Mouse (Mus musculus) megakaryocyte, embryonic 14.5 days (primary cell): Measurements from ENCODE around the gene Olfr146. TPM values are rescaled to one million over a fixed set of nuclear protein-coding genes. Genes with fewer than 3 reads are reported as not detected.

Experiments
- H3K27me3 ChIP-seq: replicated peaks from 2 replicates; pipeline ENCODE3; 2012; ENCODE audit warnings: inconsistent platforms
- H3K36me3 ChIP-seq: replicated peaks from 2 replicates; pipeline ENCODE3; 2012; ENCODE audit warnings: low read length, inconsistent platforms, mixed read lengths
- H3K4me1 ChIP-seq: 2 replicates; pipeline ENCODE4 v1.6.1; 2012; ENCODE audit warnings: inconsistent platforms
- H3K4me3 ChIP-seq: replicated peaks from 2 replicates; pipeline ENCODE3; 2012; ENCODE audit warnings: moderate library complexity, mild to moderate bottlenecking, inconsistent platforms
- H3K9me3 ChIP-seq: 2 replicates; pipeline ENCODE4 v1.6.1; 2012; ENCODE audit warnings: inconsistent platforms
- FLI1 ChIP-seq: IDR thresholded peaks from 2 replicates; pipeline ENCODE4 v1.6.1; 2012; ENCODE audit warnings: low read length, inconsistent platforms, mixed read lengths
- GATA1 ChIP-seq: IDR thresholded peaks from 3 replicates; pipeline ENCODE4 v1.6.1; 2012; ENCODE audit warnings: mixed read lengths, low read length, inconsistent platforms, borderline replicate concordance
- polyA plus RNA-seq: library from polyadenylated mRNA; stranded (reverse); fragments of >175 nt; gene quantifications from 2 replicates; pipeline ENCODE4 v1.2.3, GENCODE M21; 2012; ENCODE audit warnings: low replicate concordance; ENCODE audit not compliant: insufficient read depth

The Olfr146 gene
- polyA plus RNA-seq = not detected in 2 replicates

DNA sequence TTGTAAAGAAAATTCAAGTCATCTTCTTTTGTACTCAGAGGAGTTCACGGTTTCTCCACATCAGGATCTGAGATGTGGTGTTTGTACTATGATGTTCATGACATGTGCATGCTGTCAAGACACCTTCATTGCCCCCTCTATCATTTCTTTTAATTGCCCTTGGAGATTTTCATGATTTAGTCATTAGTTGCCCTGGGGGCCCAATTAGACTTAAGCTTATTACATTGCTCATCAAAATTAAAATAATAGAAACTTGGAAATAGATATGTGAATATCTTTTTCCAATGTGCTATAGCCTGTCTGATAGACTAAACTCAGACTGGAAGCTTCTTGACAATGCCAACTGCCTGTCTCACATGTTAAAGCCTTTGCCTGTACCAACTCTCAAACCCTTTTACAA lies at the start of gene Olfr146:
TSS of gene Olfr146 (minus strand) at position 101 of the 400 bp plus-strand sequence.
- H3K9me3 ChIP-seq = no peaks in the 10 kb centered on the region
- no peaks in the 10 kb centered on the region for H3K36me3 ChIP-seq
- TF ChIP-seq FLI1 (no peak), GATA1 (no peak)
- H3K27me3 ChIP-seq = no peaks in the 10 kb centered on the region
- H3K4me3 ChIP-seq = no peak within 1 kb of the TSS
- H3K4me1 ChIP-seq = no peaks in the 10 kb centered on the region

DNA sequence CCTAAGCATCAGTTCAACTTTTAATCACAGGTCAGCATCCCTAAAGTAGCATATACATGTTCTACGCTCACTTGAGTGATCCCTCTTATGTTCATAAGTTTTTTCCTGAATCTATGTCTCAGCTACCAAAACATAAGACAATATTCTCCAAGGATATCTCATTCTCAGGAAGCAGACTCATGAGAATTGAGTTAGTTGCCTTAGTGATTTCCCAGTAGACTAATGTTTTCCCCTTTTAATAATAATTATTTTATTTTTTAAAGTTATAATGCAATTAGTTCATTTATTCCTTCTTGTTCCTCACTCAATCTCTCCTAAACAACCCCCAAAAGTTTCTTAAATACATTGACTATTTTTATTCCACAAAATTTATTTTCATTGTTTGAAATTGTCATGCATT lies 41.7 kb upstream of the Olfr146 start, which contains the start of gene Olfr937:
TSS of gene Olfr937 (minus strand) at position 101 of the 400 bp plus-strand sequence.
- TF ChIP-seq GATA1 (no peak), FLI1 (no peak)
- Histone ChIP-seq H3K4me3 (no peak within 1 kb of the TSS), H3K9me3 (0 out of 2 replicates have a peak, but pooled peaks cover 3% of the 10 kb centered on the region), H3K36me3 (no peaks in the 10 kb centered on the region), H3K4me1 (no peaks in the 10 kb centered on the region), H3K27me3 (no peaks in the 10 kb centered on the region)

DNA sequence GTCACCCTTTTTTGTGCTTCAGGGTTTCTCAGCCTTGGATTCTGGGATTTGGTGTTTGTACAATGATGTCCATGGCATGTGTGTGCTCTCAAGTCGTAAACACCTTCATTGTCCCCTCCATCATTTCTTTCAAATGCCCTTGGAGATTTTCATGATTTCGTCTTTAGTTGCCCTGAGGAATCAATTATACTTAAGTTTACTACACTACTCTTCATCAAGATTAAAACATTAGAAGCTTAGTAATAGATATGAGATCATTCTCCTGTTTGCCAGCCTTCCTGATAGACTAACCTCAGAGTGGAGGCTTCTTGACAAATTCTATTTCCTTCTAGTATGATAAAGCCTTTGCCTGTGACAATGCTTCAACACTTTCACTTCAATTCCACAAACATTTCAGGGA lies 23.6 kb downstream of the Olfr146 start, which contains the start of gene Olfr935:
TSS of gene Olfr935 (minus strand) at position 101 of the 400 bp plus-strand sequence.
- no peaks in the 10 kb centered on the region for H3K9me3 ChIP-seq
- TF ChIP-seq FLI1 (no peak), GATA1 (no peak)
- H3K4me3 ChIP-seq = no peak within 1 kb of the TSS
- no peaks in the 10 kb centered on the region for H3K36me3 ChIP-seq
- H3K27me3 ChIP-seq = no peaks in the 10 kb centered on the region
- H3K4me1 ChIP-seq = no peaks in the 10 kb centered on the region

DNA sequence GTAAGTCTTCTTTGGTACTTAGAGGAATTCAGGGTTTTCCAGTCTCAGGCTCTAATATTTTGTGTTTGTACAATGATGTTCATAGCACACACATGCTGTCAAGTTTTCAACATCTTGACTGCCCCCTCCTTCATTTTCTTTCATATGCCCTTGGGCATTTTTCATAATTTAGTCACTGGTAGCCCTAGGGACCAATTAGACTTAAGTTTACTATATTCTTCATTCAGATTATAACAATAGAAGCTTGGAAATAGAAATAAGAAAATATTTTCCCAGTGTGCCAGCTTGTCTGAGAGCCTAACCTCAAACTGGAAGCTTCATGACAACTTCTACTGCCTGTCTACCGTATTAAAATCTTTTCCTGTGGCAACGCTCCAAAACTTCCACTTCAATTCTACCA lies 35.0 kb downstream of the Olfr146 start, which contains the start of gene Olfr934:
TSS of gene Olfr934 (minus strand) at position 101 of the 400 bp plus-strand sequence.
- Histone ChIP-seq H3K4me1 (no peaks in the 10 kb centered on the region), H3K4me3 (no peak within 1 kb of the TSS), H3K27me3 (no peaks in the 10 kb centered on the region), H3K36me3 (no peaks in the 10 kb centered on the region), H3K9me3 (no peaks in the 10 kb centered on the region)
- TF ChIP-seq FLI1 = no peak
- TF ChIP-seq GATA1 = no peak

DNA sequence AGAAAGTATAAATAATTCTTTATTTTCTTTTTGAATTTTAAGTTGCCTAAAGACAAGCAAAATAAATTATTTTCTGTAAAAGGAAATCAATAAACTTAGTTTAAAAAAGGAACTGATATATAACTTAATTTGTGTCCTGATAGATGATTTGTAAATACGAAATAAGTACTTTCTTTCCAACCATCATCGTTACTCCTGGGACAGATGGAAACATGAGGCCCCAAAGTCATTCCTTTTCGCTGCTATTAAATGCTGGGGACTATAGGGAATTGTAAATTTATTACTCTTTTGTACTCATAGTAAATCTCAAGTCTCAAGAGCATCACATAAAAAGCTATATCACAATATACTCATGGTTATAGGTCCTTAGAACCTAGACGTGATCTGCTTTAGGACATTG lies 51.2 kb downstream of the Olfr146 start, which contains the start of gene Olfr933:
TSS of gene Olfr933 (plus strand) at position 301 of the 400 bp plus-strand sequence.
- Histone ChIP-seq H3K36me3 (no peaks in the 10 kb centered on the region), H3K4me3 (no peak within 1 kb of the TSS), H3K4me1 (no peaks in the 10 kb centered on the region), H3K27me3 (no peaks in the 10 kb centered on the region), H3K9me3 (peaks cover 2% of the 10 kb centered on the region; the same call in 1 of the 2 replicates)
- TF ChIP-seq FLI1 = no peak

Other genes with a start within 250 kb of the Olfr146 start
- gene Olfr922, start 208.8 kb downstream of the Olfr146 start, polyA plus RNA-seq = not detected in 2 replicates
- not detected in 2 replicates for gene Olfr923, start 196.8 kb downstream of the Olfr146 start, polyA plus RNA-seq
- not detected in 2 replicates for gene Olfr924, start 178.9 kb downstream of the Olfr146 start, polyA plus RNA-seq
- not detected in 2 replicates for gene Olfr26, start 168.3 kb downstream of the Olfr146 start, polyA plus RNA-seq
- not detected in 2 replicates for gene Olfr926, start 146.3 kb downstream of the Olfr146 start, polyA plus RNA-seq
- not detected in 2 replicates for gene Olfr930, start 93.6 kb downstream of the Olfr146 start, polyA plus RNA-seq
- gene Olfr933, start 51.1 kb downstream of the Olfr146 start, polyA plus RNA-seq = 0.03 and 1.6 TPM in 2 replicates
- not detected in 2 replicates for gene Olfr934, start 35.1 kb downstream of the Olfr146 start, polyA plus RNA-seq
- gene Olfr935, start 23.7 kb downstream of the Olfr146 start, polyA plus RNA-seq = not detected in 2 replicates
- not detected in 2 replicates for gene Olfr937, start 41.6 kb upstream of the Olfr146 start, polyA plus RNA-seq
- gene Olfr938, start 55.5 kb upstream of the Olfr146 start, polyA plus RNA-seq = not detected in 2 replicates
- gene Olfr27, start 104.8 kb upstream of the Olfr146 start, polyA plus RNA-seq = not detected in 2 replicates
- gene Olfr943, start 142.9 kb upstream of the Olfr146 start, polyA plus RNA-seq = not detected in 2 replicates
- gene Olfr944, start 178.5 kb upstream of the Olfr146 start, polyA plus RNA-seq = not detected in 2 replicates
- gene Olfr1537, start 226.6 kb upstream of the Olfr146 start, polyA plus RNA-seq = not detected in 2 replicates